Mouse (Mus musculus) fat pad, adult 2 months (tissue): ENCODE measurements around the gene Pou6f1.

Experiments used
- DNase-seq: peaks from one replicate; pipeline ENCODE4 v3.0.0-alpha.2; 2011; ENCODE audit warnings: low read depth, low spot score; ENCODE audit errors: extremely low read depth

Gene Pou6f1

DNA sequence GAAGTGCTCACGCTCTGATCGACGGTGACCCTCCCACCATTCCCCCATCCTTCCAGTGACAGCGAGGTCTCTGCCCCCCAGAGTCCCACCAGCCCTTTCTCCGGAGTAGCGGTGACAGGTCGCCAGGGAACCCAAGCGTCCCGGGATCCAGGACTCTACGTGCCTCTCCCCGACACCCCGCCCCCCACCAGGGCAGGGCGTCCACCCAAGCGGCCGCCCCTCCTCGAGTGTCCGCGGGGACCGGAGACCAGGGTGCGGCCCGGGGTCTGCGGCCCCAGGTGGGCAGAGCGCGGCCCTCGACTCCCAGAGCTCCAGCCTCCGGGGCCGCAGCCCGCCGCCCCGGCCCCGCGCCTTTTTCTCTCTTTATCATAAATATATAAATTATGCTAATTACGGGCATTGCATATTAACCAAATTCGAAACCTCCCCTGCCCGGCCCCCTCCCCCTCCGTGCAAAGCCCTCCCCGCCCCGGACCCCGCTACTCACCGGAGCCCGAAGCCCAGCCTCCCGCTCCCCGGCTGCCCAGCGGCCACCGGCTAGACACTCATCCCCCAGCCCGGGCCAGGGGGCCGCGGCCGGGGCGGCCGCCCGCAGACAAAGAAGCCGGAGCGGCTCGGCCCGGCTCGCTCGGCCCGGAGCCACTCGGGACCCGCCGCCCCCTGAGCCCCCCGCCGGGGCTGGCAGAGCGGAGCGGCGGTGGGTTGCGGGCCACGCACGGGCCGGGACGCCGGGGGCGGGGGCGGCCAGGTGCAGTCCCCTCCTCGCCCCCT is at the start of gene Pou6f1:
Pou6f1 (minus strand) TSS at position 709 of the 771 bp plus-strand sequence.
- no peak for DNase-seq

DNA sequence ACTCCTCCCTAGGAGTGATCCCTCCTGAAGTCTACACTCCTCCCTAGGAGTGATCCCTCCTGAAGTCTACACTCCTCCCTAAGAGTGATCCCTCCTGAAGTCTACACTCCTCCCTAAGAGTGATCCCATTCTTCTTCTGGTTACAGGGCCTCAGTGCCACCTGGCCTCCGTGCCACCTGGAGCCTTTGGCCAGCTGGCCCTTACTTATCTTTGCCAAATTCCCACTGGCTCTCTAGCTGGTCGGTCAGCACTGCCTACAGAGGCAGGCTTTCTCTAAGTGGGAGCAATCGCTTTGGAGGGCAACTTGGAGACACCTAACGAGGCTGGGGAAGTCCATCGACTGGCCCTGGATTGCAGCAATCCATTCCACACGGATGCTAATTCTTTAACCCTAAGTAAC is 46.4 kb upstream of the Pou6f1 start:
- DNase-seq = no peak

DNA sequence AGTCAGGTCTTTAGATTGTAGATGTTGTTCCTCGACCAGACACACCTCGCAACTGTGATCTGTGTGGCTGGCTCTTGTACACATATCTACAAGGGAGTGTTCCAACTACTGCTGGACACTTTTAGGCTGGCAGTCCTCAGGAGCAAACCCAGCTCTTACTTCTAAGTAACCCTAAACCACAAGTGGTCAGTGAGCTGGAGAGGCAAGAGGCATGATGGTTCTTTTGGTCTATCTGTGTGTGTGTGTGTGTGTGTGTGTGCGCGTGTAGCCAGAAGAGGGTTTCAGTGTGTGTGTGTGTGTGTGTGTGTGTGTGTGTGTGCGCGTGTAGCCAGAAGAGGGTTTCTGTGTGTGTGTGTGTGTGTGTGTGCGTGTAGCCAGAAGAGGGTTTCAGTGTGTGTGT is 42.7 kb upstream of the Pou6f1 start:
- DNase-seq = no peak

DNA sequence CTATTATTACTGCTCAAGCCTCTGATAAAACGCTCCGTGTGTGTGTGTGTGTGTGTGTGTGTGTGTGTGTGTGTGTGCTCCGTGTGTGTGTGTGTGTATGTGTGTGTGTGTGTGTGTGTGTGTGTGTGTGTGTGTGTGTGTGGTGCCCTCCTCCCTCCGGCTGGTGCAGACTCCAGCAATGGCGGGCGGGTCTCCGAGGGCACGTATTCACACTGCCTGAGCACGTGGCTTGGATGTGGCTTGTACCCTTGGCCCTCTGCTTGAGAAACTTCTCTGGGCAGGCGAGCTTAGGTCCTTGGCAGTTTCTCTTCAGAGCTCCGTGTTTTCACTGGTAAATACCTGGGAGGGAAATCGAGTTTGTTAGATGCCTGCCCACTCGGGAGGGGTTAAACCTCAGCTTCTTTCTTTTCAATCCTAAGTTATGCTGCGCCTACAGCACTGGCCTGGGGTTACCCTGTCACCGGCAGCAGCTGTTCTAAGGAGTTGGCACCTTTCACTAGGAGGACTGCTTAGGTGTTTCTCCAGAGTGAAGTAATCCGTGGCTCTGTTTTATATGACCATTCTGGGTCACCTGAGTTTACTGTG is 41.5 kb upstream of the Pou6f1 start:
- peak; percentile 87 for DNase-seq

DNA sequence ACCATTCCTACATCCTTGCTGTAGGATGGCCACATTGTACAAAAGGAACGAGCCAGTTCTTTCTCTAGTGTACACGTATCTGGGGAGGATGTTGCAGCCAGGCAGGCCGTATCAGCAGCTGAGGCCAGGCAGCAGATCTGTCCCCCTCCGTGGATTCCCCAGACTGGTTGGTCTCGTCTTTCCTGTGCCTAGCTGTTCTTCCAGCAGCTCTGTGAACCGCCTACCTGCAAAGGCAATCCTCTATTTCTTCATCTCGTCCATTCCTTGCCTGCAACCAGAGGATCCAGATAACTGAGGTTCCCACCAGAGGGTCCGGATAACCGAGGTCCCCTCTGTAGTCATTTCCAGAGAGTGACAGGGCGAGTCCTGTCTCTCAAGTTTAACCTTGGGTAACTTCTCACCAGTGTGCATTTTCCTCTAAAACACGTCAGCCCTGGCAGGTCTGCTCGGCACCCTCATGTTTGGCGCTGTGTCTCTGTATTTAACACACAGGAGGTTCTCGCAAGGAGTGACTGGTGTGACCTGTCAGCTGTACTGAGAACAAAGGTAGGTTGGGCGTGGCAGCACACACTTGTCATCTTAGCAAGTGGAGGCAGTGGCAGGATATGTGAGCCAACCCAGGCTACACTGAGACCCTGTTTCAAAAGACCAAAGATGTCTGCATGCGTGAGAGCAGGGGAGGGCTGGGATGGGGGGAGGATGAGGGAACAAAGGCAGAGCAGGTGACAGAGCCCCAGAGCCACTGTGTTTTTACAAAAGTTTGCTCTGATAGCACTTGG is 40.4 kb upstream of the Pou6f1 start:
- no peak for DNase-seq

DNA sequence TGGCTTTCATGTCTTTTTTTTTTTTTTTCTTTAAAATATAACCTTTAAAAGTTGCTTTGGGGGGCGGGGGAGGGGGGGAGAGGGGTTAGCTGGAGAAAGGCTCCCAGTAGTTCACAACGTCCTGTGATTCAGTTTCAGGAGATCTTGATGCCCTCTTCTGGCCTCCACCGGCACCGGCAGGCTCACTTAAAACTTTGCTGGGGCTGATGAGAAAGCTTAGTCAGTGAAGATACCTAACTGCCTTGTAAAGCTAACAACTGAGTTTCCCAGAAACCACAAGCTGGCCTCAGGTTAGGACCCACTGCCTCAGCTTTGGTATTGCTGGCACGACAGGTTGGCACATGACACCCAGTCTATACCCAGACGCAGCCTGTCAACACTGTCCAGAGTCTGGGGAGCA is 37.9 kb upstream of the Pou6f1 start:
- no peak for DNase-seq

GRCm38 (mm10) chr15:100636700-100637501 is 37.1 kb upstream of the Pou6f1 start, which contains the start of gene Smagp:
Gene Smagp, minus strand, starts transcription at chr15:100636940.
- no peak for DNase-seq

GRCm38 (mm10) chr15:100635851-100636645 is 36.3 kb upstream of the Pou6f1 start:
- no peak for DNase-seq

GRCm38 (mm10) chr15:100635239-100635638 is 35.5 kb upstream of the Pou6f1 start:
- no peak for DNase-seq

- DNase-seq = no peak
These were observed 33.6 kb upstream of the Pou6f1 start for GRCm38 (mm10) chr15:100633341-100633740.

- no peak for DNase-seq
These were observed 32.5 kb upstream of the Pou6f1 start for GRCm38 (mm10) chr15:100632323-100632722.

DNA sequence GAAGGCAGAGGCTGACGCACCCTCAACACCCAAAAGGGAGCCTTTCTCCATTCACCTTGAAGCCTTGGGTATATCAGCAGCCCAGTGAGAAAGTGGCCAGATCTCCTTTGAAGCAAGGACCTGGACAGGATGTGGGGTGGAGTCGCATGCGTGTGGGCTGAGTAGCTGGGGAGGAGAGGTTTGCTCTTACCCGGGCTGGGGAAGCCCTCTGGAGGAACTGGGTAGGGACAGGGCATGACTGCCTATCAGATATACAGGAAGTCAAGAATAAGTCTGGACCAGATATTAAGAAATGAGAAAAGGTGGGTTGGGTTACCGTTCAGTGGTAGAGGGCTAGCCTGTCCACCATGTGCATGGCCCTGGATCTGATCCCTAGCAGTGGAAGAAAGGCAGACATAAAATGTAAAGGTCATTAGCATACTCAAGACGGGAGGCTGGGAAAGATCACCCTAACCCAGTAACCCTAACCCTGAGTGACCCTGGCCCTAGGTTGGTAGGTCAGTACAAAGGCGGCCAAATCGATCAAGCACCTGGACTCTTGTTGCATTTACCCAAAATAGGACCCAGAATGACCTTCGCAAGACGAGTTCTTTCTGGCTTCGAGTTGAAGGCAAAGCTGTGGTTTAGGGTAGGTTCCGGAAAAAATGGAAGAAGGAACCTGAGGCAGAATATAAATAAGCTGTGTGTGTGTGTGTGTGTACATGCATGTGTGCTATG is 31.8 kb upstream of the Pou6f1 start:
- DNase-seq = no peak

DNA sequence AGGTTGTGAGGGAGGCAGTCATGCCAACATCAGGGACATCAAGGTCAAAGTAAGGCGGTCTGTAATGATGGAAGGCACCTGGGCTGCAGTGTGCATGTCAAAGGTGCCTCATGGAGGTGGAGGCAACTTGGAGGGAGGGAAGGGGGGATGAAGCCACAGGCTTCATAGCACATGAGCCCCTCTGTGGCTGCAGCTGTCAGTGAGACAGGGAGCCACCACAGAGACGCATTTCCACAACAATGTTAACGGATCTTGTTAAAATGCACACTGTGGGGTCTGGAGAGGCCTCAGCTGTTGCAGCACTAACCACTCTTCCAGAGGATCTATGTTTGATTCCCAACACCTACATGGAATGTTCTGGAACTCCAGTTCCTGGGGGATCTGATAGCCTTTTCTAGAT is 30.3 kb upstream of the Pou6f1 start:
- no peak for DNase-seq

DNA sequence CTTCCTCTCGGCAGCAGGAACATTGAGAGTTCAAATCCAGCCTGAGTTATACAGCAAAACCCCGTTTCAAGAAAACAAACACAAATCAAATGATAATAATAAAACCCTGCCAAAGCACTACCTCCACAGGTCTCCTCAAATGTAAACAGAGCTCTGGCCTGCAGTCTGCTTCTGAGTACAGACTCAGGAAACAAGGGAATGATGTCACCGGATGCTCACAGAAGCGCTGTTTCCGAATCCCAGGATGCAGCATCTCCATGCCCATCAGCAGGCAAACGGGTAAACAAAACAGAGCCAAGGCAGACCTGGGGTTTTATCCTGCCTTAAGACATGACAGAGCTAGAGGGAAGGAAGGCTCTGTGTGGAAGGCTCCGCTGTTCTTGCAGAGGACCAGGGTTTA is 29.0 kb upstream of the Pou6f1 start:
- no peak for DNase-seq

DNA sequence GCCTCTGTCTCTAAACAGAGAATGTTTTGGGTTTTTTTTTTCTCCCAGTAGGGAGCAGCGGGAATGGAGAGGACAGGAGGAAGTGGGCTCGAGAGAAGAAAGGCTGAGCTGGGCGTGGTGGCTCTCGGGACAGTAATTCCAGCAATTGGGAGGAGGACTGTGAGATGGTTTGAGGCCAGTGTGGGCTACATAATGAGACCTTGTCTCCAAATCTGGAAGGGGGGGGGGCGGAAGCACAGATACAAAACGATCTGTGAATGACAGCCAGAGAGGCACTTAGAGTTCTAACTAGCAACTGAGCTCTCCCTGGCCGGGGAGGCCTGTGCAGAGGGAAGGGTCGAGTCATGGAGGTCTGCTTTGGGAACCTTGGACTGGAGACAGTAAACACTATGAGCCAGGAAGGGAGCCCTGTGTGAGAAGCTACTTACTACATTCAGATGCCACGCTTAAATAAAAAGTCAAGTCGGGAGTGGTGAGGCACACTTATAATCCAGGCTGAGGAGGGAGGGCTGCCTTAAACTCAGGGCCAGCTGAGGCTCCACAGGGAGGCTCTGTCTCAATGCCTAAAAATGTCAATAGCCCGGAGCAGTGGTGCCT is 28.1 kb upstream of the Pou6f1 start:
- DNase-seq = no peak

- DNase-seq = no peak
These were observed 27.5 kb upstream of the Pou6f1 start for GRCm38 (mm10) chr15:100627287-100627686.

DNA sequence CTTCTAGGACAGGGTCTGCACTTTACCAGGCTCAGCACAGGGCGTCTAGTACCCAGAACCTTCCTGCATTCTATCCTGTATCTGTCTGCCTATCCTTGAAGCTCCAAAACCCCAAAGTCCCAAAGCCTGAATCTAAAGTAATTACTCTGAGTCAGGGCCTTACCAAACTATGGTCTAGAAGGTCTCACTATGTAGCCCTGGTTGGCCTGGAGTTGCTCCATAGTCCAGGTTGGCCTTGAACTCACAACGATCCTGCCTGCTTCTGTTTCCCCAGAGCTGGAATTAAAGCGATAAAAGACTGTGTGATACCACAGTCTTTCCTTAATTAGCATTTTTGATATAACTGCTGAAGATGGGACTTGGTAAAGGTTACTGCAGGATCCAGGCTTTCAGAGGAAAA is 24.7 kb upstream of the Pou6f1 start:
- DNase-seq = no peak

GRCm38 (mm10) chr15:100623754-100624153 is 24.0 kb upstream of the Pou6f1 start:
- no peak for DNase-seq

DNA sequence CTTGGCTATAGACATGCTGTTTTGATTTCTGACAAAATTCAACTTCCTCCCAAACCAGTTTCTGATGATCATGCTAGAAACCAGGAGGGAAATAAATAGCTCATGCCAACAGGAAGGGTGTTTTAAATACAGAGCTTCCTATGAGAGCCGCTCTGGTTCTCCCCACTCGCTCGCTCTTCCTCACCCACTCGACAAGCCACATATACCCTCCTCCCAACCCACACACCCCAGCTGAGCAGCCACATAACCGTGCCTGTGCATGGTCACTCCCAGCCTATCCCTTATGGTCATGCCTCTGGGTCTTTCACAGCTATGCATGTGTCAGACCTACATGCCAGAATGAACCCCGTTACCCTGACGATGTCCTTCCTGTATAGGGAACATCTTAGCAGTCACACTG is 22.4 kb upstream of the Pou6f1 start:
- DNase-seq = no peak
